Mouse (Mus musculus) Muller cell, postnatal 12 days (primary cell): ENCODE results near the gene B230104I21Rik.

Source experiments
- DNase-seq: peaks from one replicate; pipeline ENCODE4 v3.0.0-alpha.2; 2015; ENCODE audit errors: inconsistent ontology term

The B230104I21Rik gene

DNA sequence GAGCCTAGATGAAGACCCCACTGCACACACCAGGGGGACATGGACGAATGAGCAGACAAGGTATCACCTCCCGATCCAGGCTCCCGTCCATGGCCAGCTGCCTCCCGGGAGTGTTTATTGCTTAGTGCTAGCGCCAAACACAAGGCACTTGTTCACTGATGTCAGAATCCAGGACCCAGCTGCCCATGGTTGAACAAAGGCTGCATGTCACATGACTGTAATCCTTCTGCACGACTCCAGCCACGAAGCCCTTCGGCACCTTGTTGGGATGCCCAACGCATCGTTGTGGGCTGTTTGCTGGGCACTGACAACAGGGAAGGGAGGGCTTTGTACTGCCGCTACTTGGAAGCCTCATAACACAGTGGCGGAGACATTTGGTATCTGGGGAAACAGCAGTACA, at the start of gene B230104I21Rik:
Gene B230104I21Rik, plus strand, starts transcription at position 367 of the 400 bp plus-strand sequence.
- peak; percentile 41 for DNase-seq

DNA sequence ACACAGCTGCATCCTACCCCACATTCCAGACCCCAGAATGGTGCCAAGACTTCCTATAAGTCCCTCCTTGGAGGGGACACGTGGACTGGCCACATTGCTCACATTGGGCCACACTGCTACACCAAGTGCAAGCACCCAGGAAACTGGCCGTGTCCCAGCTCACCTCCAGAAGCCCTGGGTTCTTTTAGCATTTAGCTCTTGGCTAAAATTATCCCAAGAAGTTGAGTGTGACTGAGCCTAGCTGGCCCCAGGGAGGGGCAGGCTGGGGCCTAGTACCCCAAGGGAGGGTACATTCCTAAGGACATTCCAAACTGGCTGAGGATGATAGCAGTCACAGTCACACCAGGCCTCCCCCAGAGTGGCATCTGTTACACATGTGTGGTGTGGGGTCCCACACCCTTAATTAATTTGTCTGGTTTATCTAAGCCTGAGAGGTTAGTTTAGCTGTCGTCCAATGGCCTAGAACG, 42.2 kb upstream of the B230104I21Rik start:
- no peak for DNase-seq

DNA sequence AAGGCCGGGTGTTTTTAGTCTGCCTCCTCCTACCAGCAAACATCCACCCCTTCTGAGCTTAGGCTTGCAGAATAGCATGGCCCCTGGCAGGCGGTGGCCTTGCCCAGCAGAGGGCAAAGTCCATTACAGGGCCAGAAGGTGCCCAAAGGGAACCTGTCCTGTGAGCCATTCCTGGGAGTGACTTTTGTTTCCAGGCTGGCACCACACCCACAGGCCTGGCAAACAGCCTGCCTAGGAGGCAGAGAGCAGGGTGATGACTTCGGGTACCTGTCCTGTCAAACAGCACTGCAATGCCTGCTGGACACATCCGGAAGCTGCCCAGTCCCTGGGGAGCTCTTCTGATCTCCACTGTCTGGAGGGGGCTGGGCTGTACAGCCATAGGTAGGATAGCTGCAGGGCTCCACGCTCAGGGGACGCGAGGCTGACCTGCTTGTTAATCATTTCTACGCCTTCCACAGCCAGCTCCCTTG, 41.6 kb upstream of the B230104I21Rik start:
- DNase-seq, result no peak

DNA sequence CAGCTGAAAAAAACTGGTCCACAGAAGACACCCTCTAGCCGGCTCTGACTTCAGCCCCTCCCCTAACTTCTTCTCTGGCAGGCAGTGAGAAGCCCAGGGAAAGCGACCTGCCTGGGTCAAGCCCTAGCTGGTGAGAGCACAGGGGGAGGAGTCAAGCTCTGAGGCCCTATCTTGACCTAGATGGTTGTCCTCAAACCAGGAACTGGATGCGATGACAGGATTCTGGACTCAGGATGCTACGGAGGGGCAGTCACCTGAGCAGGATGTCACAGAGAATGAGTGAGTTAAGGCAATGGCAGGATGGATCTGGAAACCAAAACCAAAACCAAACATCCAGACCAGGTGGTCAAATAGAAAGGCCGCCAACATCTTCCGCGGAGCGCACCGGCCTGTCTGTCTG, 38.2 kb upstream of the B230104I21Rik start:
- no peak for DNase-seq

DNA sequence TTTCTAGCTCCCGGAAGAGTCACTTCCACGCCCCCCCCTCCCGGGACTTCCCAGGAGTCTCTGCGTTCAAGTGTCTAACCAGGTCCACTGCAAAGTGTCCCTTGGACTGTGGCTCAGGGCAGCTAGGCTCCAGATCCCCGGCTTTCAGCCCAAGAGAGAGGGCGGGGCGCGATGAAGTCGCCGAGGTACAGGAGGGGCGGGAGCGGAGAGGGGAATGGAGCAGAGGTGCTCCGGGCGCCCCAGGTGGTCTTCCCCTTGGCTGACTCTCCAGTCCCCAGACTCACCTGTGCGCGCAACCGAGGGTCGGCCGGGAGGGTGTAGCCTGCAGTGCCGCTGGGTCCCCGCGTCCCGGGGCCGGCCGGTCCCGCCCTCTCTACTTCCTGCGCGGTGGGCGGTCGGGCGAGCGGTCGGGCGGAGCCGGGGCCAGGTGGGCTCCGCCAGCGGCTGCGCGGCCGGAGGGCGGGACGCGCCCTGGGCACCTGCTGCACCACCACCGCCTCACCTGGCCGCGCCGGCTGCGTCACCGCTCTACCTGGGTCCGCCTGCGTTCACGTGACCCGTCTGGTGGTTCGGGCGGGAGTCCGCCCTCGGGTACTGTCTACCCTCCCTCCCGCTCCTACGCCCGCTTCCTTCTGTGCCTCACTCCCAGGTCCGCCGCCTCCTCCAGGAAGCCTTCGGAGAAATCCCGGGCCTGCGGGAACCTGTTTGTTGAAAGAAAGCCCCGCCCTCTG, 36.2 kb upstream of the B230104I21Rik start:
- DNase-seq, result peak; percentile 12

DNA sequence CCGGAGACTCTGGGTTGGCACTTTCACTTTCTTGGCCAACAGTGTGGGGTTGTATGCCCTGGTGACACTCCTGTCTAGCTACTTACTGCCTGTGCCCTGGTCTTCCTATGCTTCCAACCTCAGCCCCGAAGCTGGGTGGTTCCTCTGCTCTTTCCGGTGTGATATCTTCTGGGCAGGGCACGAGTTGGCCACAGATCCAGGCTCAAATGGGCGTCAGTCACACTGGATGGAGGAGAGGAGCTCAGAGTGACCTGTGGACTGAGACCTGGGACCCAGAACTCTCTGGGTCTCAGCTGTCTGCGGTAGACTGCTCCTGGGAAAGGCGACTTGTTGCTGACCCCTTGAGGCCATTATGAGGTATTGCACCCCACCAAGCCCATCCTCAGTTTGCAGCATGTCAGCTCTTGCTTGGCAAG, 34.5 kb upstream of the B230104I21Rik start, which contains the start of gene Arhgef16:
Gene Arhgef16, minus strand, starts transcription at position 211 of the 416 bp plus-strand sequence.
- DNase-seq, result peak; percentile 44

DNA sequence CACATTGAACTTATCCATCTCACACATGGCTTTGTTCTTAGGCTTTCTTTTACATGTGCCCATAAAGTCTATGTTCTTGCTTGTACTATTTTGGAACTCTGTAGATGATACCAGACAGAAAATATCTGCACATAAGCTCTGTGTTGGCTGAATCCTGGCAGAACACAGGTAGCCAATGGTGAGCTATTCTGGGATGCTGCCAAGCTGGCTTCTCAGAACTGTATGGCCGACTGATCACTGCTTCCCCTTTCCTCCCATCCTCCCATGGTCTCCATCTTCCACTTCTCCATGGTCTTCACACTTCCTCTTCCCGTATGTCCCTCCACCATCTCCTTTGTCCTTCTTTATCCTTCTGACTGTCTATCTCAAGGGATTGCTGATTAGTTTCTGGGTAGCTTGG, 26.8 kb upstream of the B230104I21Rik start:
- DNase-seq, result no peak

DNA sequence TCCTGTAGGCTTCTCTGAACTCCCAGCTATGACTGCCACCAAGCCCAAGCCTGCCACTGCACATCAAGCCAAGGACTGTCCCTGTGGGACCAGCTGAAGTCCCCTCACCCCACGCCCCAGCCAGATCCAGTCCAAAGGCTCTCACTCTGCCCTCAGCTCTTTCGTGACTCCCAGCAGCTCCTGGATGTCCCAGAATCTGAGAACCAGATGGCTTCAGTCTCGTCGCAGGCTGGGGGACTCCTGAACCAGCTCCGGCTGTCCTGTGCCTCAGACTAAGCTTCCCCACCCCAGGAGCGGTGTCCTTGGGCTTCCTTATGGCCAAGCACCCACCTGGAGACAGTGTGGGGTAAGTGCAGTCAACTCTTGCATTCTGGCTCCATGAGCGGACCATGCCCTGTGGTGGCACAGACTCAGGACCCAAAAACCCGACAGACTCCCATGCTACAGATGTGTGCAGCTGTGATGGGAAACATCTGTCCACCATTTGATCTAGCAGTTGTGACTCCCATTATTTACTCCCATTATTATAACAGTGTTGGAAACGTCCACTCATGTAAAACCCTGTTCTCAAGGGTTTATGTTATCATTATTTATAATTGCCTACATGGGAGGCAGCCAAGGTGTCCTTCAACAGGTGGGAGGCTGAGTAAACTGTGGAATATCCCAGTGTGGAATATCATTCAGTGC, 25.2 kb upstream of the B230104I21Rik start:
- DNase-seq, result no peak

DNA sequence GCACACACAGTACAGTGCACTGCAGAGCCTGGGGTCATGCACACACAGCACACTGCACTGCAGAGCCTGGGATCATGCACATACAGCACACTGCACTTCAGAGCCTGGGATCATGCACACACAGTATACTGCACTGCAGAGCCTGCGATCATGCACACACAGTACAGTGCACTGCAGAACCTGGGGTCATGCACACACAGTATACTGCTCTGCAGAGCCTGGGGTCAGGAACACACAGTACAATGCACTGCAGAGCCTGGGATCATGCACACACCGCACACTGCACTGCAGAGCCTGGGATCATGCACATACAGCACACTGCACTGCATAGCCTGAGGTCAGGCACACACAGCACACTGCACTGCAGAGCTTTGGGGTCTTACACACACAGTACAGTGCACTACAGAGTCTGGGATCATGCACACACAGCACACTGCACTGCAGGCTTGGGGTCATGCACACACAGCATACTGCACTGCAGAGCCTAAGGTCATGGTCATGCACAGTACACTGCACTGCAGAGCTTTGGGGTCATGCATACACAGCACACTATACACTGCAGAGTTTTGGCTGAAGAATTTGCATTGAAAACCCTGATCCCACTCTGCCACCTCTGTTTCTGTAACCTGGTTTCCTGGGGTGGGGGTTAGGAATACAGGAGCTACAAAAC, 23.6 kb upstream of the B230104I21Rik start:
- DNase-seq, result no peak

DNA sequence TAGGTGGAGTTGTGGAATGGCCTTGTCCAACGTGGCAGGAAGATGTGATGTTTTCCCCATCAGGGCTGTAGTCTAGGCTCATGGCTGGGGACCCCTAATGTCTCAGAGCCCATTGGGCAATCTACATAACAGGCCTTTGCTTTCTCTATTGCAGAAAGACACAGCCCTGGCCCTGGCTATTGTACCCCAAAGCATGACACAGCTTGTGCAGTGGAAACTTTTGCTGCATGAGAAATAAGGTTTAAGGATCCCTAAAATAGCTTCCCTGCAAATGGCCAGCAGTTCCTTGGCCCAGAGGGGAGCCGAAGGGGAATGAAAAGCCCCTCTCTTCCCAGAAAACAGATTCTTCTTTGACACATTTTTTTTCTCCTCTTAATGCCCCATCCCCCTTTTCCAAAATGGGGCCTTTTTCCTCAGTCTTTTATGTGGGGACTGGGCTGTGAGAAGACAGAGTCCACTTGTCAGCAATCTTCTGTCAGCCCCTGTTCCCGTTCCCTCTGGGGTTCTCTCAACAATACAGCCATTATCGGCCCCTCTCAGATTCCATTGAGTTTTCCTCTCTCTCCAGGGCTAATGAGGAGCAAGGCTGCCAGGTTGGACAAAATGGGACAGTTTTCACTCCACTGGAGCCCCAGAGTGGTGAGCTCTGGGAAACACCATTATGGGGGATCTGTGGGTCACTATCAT, 22.8 kb upstream of the B230104I21Rik start:
- peak; percentile 76 for DNase-seq

DNA sequence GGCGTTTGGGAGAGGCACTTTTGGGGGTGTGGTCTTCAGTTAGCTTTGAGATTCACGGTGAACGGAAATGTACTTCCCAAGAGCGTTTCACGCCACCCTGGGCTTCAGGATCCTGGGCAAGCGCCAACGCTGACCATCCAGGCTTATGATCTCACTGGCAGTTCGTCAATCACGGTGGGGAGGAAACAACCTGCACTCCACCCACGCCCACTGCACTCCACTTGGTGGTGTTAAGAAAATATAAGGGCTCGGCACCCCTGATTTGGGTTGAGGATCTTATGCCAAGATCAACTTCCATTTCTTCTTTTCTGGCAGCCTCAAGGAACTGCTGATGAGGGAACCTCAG, 22.3 kb upstream of the B230104I21Rik start:
- no peak for DNase-seq

DNA sequence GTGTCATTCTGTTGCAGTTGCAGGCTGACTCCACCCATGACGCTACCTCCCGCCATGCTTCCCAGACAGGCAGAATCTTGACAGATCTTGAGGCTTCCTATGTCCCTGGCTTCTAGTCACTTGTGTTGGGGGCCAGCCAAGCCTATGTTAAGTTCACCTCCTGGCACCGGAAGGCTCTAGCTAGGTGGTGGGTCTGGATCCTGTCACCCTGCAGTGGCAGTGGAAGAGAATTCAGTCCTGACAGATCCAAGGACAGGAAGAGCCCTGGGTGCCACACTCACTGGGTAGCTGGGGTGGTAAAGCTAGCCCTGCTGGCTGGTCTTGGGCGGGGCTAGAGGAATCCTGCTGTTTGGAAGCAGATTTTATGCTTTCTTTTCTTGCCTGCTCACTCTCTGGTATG, 10.5 kb upstream of the B230104I21Rik start:
- DNase-seq, result no peak

DNA sequence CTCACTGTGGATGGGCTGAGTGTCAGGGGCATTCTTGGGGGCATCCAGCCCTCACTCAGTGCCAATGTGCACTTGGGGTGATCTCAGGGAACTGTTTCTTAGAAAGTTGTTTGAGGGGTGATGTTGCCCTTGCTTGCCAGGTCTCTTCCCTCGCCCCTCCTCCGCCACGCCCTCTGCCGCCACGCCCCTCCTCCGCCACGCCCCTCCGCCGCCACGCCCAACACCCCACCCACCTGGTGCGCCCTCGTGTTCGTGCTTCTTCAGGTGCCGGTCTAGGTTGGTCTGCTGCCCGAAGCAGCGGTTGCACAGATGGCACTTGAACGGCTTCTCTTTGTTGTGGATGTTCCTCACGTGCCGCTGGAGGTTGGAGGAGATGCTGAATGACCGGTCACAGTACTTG, 7.5 kb upstream of the B230104I21Rik start:
- DNase-seq, result no peak

DNA sequence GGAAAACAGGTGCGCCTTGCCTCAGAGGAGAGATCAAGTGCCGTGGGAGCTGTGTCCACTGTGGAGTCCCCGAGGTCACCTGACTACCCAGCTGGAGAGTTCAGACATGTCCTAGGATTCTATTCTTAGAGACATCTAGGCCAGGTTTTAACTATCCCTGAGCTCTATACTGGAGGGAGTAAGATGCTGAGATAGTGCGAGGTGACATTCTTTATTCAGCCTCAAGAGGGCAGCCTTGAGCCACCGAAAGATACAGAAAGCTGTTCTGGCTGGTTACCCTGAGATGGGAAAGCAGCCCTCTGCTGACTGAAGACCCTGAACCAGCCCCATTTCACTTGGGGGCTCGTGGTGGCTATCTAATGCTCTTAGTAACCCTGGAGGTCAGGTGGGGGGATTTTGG, 7.1 kb upstream of the B230104I21Rik start:
- peak; percentile 50 for DNase-seq

DNA sequence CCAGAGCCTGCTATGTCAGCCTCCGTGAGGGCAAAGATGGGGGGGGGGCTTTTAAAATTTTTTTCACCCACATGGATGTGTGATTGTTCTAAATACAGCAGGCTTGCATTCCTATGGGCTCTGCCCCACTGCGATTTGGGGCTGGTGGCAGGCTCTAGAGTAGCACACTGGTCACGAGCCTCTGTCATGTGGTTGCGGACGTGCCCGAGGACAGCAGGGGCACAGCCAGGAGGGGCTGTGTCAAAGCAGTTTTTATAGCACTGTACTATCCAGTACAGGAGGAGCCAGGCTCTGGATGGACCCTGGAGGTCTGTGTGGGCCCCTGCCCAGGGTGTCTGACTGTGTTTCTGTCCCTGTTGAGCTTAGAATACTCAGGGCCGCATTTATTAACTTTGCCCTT, 5.9 kb upstream of the B230104I21Rik start:
- no peak for DNase-seq

DNA sequence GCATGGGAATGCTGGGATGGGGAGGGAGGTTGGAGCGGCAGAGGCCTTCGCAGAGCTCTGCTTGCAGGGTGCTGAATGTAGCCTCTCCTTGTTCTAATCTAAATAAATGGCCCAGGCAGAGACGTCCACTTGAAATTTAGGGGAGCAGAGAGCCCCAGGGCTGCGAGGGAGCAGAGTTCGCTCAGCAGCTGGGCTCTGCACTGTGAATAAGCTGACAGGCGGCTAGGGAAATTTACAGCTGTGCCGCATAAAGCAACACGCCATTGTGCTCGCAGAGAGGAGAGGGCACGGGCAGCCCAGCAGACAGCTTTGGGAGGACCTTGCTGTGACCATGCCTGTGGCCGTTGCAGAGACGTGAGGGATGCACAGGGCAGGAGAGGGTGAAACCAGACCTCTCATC, 4.7 kb upstream of the B230104I21Rik start:
- DNase-seq, result no peak

DNA sequence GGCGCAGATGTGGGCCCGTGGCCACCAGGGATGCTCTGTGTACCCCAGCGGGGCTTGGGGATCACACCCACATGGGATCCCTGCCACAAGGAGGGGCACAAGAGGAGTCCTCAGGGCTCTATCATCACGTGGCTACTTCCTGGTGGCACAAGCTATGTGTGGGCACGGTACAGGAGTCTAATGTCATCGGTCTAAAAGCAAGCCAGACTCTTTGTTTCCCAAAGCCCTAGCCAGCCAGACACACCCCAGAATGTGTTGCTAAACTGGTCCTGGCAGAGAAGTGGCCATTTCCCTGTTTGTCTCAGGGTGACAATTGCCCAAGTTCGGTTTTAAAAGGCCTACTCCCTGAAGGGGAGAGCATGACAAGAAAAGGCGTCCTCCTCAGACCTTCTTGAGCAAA, 2.6 kb upstream of the B230104I21Rik start:
- no peak for DNase-seq

DNA sequence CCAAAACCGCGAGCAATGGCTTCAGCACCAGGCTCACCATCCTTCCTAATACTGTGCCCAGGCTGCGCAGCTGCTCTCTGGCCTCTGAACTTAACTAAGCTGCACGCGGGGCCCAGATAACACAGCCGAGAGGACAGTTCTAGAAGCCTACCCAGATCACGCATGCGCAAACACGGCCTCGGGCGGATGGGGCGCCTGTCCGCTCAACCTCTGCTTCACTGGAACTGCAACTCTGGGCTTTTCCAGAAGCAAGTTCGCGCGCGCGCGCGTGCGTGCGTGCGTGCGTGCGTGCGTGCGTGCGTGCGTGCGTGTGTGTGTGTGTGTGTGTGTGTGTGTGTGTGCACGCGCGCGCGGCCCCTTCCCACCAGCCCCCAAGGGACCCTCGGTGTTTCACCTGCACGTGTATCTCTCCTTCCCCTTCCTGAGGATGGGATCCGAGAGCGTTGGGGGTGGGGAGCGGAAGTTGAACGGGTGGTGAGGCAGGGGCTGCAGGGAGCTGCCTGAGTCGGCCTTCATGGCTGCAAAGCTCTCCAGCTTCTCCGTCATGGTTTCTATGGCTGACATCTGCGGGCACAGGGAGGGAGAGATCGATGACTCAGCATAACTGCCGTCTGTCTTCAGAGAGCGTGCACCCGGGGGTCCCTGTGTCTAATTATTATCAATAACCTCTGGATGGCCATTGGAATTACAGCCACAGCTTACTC, 1.1 kb upstream of the B230104I21Rik start:
- peak; percentile 65 for DNase-seq

DNA sequence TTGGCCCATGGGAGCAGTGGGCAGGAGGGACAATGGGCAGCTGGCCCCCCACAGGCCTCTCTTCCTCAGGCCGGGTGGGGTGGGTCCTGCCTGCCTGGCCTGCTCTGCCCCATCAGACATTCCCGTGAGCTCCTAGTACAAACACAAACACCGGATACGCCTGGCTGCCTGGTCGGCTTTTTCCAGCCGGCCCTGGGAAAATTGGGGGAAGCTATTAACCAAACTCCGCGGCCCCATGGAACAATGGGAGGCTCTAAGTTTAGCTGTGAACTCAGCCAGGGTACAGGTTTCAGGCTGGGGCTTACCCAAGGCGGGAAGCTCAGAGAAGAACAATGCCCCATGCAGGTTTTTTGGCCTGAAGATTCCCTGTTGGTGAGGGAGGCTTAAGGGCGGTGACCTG, 723 bp downstream of the B230104I21Rik start:
- no peak for DNase-seq

DNA sequence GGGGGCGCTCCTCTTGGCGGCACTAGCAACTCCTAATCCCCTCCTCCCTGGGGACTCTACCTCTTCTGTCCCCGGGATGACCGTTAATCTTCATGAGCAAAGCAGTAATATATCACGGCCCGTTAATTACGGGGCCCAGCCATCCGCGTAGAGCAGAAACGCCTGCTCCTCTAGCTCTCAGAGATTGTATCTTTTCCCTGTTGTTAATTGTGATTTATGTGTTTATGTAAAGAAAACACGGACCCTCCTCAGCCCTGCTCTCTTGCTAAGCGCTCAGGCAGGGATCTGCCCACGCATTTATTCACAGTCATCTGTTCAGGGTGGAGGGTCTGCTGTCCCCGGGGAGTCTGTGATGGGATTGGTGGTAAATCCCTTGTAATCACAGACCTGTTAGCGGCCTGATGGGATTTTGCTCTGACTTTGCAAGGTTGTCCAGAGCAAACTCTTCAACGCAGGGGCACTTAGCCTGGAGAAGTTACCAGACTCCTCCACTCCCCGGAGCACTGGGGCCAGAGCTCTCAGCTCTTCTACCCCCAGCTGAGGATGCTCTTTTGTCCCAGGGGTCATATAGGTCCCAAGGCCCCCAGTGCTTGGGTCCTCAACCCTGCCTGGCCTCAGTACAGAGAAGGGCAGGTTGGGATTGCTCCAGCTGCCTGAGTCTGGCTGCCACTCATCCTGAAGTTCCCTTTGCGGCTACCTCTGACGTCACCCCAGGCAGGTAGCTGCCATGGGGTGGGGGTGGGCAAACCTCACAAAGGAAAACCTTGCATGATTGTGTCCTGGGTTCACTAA, 11.0 kb downstream of the B230104I21Rik start:
- DNase-seq, result no peak
